Mouse (Mus musculus) yolk sac, embryonic 10.5 days (tissue): Measurements from ENCODE around the gene Fer.

ENCODE experiments used
- DNase-seq: peaks from one replicate; pipeline ENCODE4 v3.0.0-alpha.2; 2017; ENCODE audit warnings: low spot score

Gene Fer

GRCm38 (mm10) chr17:64140063-64140850 lies 277.4 kb downstream of the Fer start:
- no peak for DNase-seq

GRCm38 (mm10) chr17:64141856-64142255 lies 279.0 kb downstream of the Fer start:
- no peak for DNase-seq

- DNase-seq = no peak
Observed at GRCm38 (mm10) chr17:64146409-64146808, 283.5 kb downstream of the Fer start.

- no peak for DNase-seq
Observed at GRCm38 (mm10) chr17:64150717-64151116, 287.9 kb downstream of the Fer start.

- no peak for DNase-seq
Observed at GRCm38 (mm10) chr17:64167731-64168130, 304.9 kb downstream of the Fer start.

- no peak for DNase-seq
Observed at GRCm38 (mm10) chr17:64170019-64170418, 307.2 kb downstream of the Fer start.

- DNase-seq = no peak
Observed at GRCm38 (mm10) chr17:64172474-64172873, 309.6 kb downstream of the Fer start.

- DNase-seq = no peak
Observed at GRCm38 (mm10) chr17:64180546-64180945, 317.7 kb downstream of the Fer start.

- no peak for DNase-seq
Observed at GRCm38 (mm10) chr17:64181291-64181690, 318.4 kb downstream of the Fer start.

- no peak for DNase-seq
Observed at GRCm38 (mm10) chr17:64182599-64182998, 319.7 kb downstream of the Fer start.

GRCm38 (mm10) chr17:64183196-64183595 lies 320.3 kb downstream of the Fer start:
- DNase-seq = no peak
